Mouse (Mus musculus): ENCODE results near the gene Tex26. TPM values are rescaled to one million over a fixed set of nuclear protein-coding genes. Genes with fewer than 3 reads are reported as not detected.

Gene Tex26
- total RNA-seq, 2 experiments from 2014 or later: not detected

Other genes with a start within 250 kb of the Tex26 start
- 10 to 100 TPM; 13.2 to 16.8 TPM for gene Alox5ap, start 174.9 kb upstream of the Tex26 start, total RNA-seq (2021)
- 10 to 100 TPM; 14.1 to 16.1 TPM for gene Medag, start 27.9 kb upstream of the Tex26 start, total RNA-seq (2021)
- gene Wdr95, start 89.0 kb downstream of the Tex26 start, total RNA-seq (2021): not detected
- gene Hsph1, start 196.7 kb downstream of the Tex26 start, total RNA-seq (2021): 10 to 100 TPM; 23.0 to 28.5 TPM
- gene B3glct, start 238.6 kb downstream of the Tex26 start, total RNA-seq (2021): 1 to 10 TPM; 6.7 to 7.0 TPM